Mouse (Mus musculus): ENCODE data around the gene Tmem158. TPM values are rescaled to one million over a fixed set of nuclear protein-coding genes. Genes with fewer than 3 reads are reported as not detected.

The Tmem158 gene
- polyA plus RNA-seq, 1 experiment from 2014 or later = 15.1 TPM

DNA sequence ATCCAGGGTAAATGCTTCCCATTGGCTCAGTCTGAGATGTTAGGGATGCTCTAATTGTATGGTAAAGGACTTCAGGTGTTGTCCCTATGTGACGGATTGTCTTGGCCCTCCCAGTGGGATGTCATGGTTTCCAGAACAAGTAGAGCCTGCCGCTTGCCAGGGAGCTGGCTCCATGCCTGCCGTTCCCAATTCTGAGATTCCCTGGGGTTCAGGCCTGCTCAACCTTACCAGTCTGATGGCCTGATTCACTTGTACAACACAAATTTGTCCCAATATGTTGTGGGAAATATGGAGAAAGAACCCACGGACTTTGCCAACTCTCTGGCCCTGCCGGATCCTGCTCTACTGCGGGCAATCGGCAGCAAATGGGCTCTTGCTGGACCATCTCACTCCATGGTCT is 37.3 kb upstream of the Tmem158 start:
- Histone ChIP-seq H3K4me2 (replicated peaks; ENCODE audit: low read depth) (no peak overlapping the region), H3K4me3 (ENCODE audit: low read depth, low read length) (no peak overlapping the region), H3K9me3 (ENCODE audit: control insufficient read depth, low read length) (no peaks in the 10 kb centered on the region), H3K27me3 (ENCODE audit: control insufficient read depth, insufficient read depth, low read length) (no peaks in the 10 kb centered on the region), H3K9ac (ENCODE audit: low read length) (no peak overlapping the region), H3K36me3 (ENCODE audit: control insufficient read depth, insufficient read depth, low read length) (no peaks in the 10 kb centered on the region), H3K4me1 (replicated peaks; ENCODE audit: control insufficient read depth, insufficient read depth) (no peaks in the 10 kb centered on the region), H3K27ac (replicated peaks) (no peak overlapping the region)
- no peak for DNase-seq (ENCODE audit: low spot score)
- 94% methylated on average over 7 of the region's 7 CpGs for WGBS
- no peak for ATAC-seq (ENCODE audit: low FRiP score, low TSS enrichment)
- TF ChIP-seq CTCF (IDR thresholded peaks at IDR 0.05; ENCODE audit: low read depth) (no peak), EP300 (optimal IDR thresholded peaks at IDR 0.05) (no peak)

DNA sequence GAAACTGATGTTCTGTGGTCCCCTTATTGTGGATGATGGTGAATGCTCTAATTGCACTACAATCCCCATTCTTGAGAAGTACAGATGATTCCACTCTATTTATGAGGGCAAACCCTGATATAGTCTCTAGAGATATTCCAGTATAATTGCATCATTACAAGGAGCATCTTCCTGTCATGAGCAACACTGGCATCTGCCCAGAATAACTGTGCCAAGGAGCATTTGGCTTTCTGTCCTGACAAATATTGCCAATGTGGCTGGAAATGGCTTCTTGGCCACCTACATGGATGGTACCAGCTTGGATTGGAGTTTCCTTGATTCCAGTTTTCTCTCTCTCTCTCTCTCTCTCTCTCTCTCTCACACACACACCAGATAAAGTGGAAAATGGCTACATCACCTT is 35.7 kb upstream of the Tmem158 start:
- H3K27me3 ChIP-seq (ENCODE audit: control insufficient read depth, insufficient read depth, low read length) = no peaks in the 10 kb centered on the region
- DNase-seq (ENCODE audit: low spot score) (no peak), ATAC-seq (ENCODE audit: low FRiP score, low TSS enrichment) (no peak)
- TF ChIP-seq EP300 (optimal IDR thresholded peaks at IDR 0.05) (no peak), CTCF (IDR thresholded peaks at IDR 0.05; ENCODE audit: low read depth) (no peak)
- no peaks in the 10 kb centered on the region for H3K9me3 ChIP-seq (ENCODE audit: control insufficient read depth, low read length)
- no peaks in the 10 kb centered on the region for H3K36me3 ChIP-seq (ENCODE audit: control insufficient read depth, insufficient read depth, low read length)
- no peak overlapping the region for H3K9ac ChIP-seq (ENCODE audit: low read length)
- H3K4me3 ChIP-seq (ENCODE audit: low read depth, low read length) = no peak overlapping the region
- H3K27ac ChIP-seq (replicated peaks) = no peak overlapping the region
- H3K4me2 ChIP-seq (replicated peaks; ENCODE audit: low read depth) = no peak overlapping the region
- no peaks in the 10 kb centered on the region for H3K4me1 ChIP-seq (replicated peaks; ENCODE audit: control insufficient read depth, insufficient read depth)

DNA sequence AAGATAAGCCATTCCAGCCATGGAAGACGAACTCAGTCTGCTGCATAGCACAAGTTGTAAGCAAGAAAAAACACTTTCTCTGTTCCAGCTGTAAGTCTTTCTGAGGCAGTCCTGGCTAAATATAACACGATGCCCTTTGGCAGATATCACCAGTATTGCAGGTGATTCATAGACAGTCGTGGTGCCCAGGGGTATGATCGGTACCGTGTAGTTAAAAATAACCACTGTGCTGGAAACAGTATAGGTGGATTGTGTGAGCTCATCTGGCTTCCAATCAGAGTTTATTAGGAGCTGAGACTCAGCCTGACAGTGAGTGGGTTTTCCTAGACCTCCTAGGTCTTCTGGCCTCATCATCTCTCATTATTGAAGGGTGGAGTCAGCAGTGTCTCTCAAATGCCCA is 34.0 kb upstream of the Tmem158 start:
- DNase-seq (ENCODE audit: low spot score) (no peak), ATAC-seq (ENCODE audit: low FRiP score, low TSS enrichment) (no peak)
- no peaks in the 10 kb centered on the region for H3K4me1 ChIP-seq (replicated peaks; ENCODE audit: control insufficient read depth, insufficient read depth)
- no peak overlapping the region for H3K4me2 ChIP-seq (replicated peaks; ENCODE audit: low read depth)
- H3K4me3 ChIP-seq (ENCODE audit: low read depth, low read length) = no peak overlapping the region
- no peaks in the 10 kb centered on the region for H3K36me3 ChIP-seq (ENCODE audit: control insufficient read depth, insufficient read depth, low read length)
- H3K9me3 ChIP-seq (ENCODE audit: control insufficient read depth, low read length) = no peaks in the 10 kb centered on the region
- TF ChIP-seq CTCF (IDR thresholded peaks at IDR 0.05; ENCODE audit: low read depth) (no peak), EP300 (optimal IDR thresholded peaks at IDR 0.05) (no peak)
- WGBS = 59% methylated on average over 5 of the region's 5 CpGs
- no peak overlapping the region for H3K27ac ChIP-seq (replicated peaks)
- H3K27me3 ChIP-seq (ENCODE audit: control insufficient read depth, insufficient read depth, low read length) = no peaks in the 10 kb centered on the region
- no peak overlapping the region for H3K9ac ChIP-seq (ENCODE audit: low read length)

DNA sequence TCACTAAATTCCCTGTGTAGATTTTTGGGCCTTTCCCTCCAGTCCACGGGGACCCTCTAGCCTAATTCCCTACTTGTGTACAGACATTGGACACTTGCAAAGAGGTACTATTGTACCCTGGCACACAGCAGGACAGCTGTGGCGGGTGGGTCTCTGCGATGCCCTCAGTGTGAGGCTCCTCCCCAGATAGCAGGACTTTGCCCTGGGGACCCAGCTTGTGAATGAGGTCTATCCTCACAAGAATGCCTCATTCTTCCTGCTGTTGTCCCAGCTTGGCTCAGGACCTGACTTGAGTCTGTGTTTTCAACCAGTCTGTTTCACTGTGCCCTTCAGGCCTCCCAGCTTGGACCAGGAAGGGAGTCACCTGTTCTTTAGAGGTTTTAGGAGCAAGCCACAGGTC is 27.8 kb upstream of the Tmem158 start:
- Histone ChIP-seq H3K4me1 (replicated peaks; ENCODE audit: control insufficient read depth, insufficient read depth) (no peaks in the 10 kb centered on the region), H3K9ac (ENCODE audit: low read length) (no peak overlapping the region), H3K27me3 (ENCODE audit: control insufficient read depth, insufficient read depth, low read length) (no peaks in the 10 kb centered on the region), H3K4me3 (ENCODE audit: low read depth, low read length) (no peak overlapping the region), H3K9me3 (ENCODE audit: control insufficient read depth, low read length) (no peaks in the 10 kb centered on the region), H3K27ac (replicated peaks) (no peak overlapping the region), H3K4me2 (replicated peaks; ENCODE audit: low read depth) (no peak overlapping the region), H3K36me3 (ENCODE audit: control insufficient read depth, insufficient read depth, low read length) (no peaks in the 10 kb centered on the region)
- no peak for ATAC-seq (ENCODE audit: low FRiP score, low TSS enrichment)
- TF ChIP-seq CTCF (IDR thresholded peaks at IDR 0.05; ENCODE audit: low read depth) (no peak), EP300 (optimal IDR thresholded peaks at IDR 0.05) (no peak)
- 76% methylated on average over 3 of the region's 3 CpGs for WGBS
- DNase-seq (ENCODE audit: low spot score) = no peak

DNA sequence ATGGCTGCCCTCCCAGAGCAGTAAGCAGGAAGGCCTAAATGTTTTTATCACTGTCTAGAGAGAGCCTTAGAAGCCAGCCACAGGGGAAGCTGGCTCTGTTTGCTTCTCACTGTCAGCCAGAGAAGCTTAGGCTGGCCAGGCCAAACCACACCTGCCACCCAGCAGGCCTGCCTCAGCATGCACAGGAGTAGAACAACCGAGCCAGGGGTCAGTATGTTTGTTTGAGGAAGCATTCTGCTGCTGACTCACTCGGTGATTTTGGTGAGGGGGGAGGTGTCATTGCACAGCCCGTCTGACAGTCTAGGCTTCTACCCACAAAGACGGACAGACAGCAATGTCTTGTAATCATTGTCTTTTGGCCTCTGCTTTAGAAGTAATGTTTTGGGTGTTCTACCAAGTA is 25.1 kb upstream of the Tmem158 start:
- no peaks in the 10 kb centered on the region for H3K36me3 ChIP-seq (ENCODE audit: control insufficient read depth, insufficient read depth, low read length)

DNA sequence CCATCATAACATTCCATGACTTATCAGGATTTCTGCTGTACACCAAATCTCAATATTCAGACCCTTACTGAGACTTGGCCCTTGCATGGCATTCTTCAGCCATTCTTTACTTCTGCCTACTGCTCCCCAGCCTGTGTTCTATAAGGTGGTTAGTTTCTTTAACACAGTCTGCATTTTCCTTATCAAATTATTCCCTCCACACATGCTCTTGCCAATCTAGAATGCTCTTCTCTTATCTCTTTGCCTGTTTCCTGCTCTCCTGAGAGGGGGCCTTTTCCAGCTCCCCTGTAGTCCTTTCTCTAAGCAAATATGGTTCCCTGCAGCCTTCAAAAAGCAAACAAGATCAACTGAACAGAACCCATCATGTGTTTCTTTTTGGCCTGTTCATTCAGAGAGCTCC is 20.2 kb upstream of the Tmem158 start:
- Histone ChIP-seq H3K9me3 (ENCODE audit: control insufficient read depth, low read length) (no peaks in the 10 kb centered on the region), H3K4me3 (ENCODE audit: low read depth, low read length) (no peak overlapping the region), H3K27me3 (ENCODE audit: control insufficient read depth, insufficient read depth, low read length) (no peaks in the 10 kb centered on the region), H3K27ac (replicated peaks) (no peak overlapping the region), H3K36me3 (ENCODE audit: control insufficient read depth, insufficient read depth, low read length) (no peaks in the 10 kb centered on the region), H3K4me2 (replicated peaks; ENCODE audit: low read depth) (no peak overlapping the region), H3K4me1 (replicated peaks; ENCODE audit: control insufficient read depth, insufficient read depth) (no peaks in the 10 kb centered on the region), H3K9ac (ENCODE audit: low read length) (no peak overlapping the region)
- TF ChIP-seq EP300 (optimal IDR thresholded peaks at IDR 0.05) (no peak), CTCF (IDR thresholded peaks at IDR 0.05; ENCODE audit: low read depth) (no peak)
- no peak for ATAC-seq (ENCODE audit: low FRiP score, low TSS enrichment)
- DNase-seq (ENCODE audit: low spot score) = no peak

More for the DNA sequence above, 25.1 kb upstream of the Tmem158 start:
- no peak overlapping the region for H3K4me2 ChIP-seq (replicated peaks; ENCODE audit: low read depth)
- H3K4me3 ChIP-seq (ENCODE audit: low read depth, low read length) = no peak overlapping the region
- ATAC-seq (ENCODE audit: low FRiP score, low TSS enrichment) (no peak), DNase-seq (ENCODE audit: low spot score) (no peak)
- H3K27me3 ChIP-seq (ENCODE audit: control insufficient read depth, insufficient read depth, low read length) = no peaks in the 10 kb centered on the region
- H3K27ac ChIP-seq (replicated peaks) = no peak overlapping the region
- TF ChIP-seq CTCF (IDR thresholded peaks at IDR 0.05; ENCODE audit: low read depth) (no peak), EP300 (optimal IDR thresholded peaks at IDR 0.05) (no peak)
- no peaks in the 10 kb centered on the region for H3K9me3 ChIP-seq (ENCODE audit: control insufficient read depth, low read length)
- 17% methylated on average over 4 of the region's 4 CpGs for WGBS
- no peak overlapping the region for H3K9ac ChIP-seq (ENCODE audit: low read length)
- H3K4me1 ChIP-seq (replicated peaks; ENCODE audit: control insufficient read depth, insufficient read depth) = no peaks in the 10 kb centered on the region

Data from stomach, postnatal 0 days (tissue).